Mouse (Mus musculus) ovary, postnatal 36 days (tissue): ENCODE results near the gene Lef1.

Experiments used
- DNase-seq: peaks from one replicate; pipeline ENCODE4 v3.0.0; 2022; ENCODE audit warnings: low spot score, mixed read lengths

Gene Lef1

GRCm38 (mm10) chr3:131107301-131108093, 2.8 kb upstream of the Lef1 start:
- no peak for DNase-seq

- no peak for DNase-seq
Observed at GRCm38 (mm10) chr3:131108094-131108653, 2.1 kb upstream of the Lef1 start.

- DNase-seq, result no peak
Observed at GRCm38 (mm10) chr3:131109066-131109685, 1.1 kb upstream of the Lef1 start.

GRCm38 (mm10) chr3:131109686-131110070, 593 bp upstream of the Lef1 start:
- DNase-seq, result no peak

GRCm38 (mm10) chr3:131111151-131111850, 1.0 kb downstream of the Lef1 start:
- DNase-seq, result peak; percentile 49

- peak; percentile 49 for DNase-seq
Observed at GRCm38 (mm10) chr3:131111851-131112572, 1.7 kb downstream of the Lef1 start.

GRCm38 (mm10) chr3:131112573-131112955, 2.3 kb downstream of the Lef1 start:
- no peak for DNase-seq

- DNase-seq, result no peak
Observed at GRCm38 (mm10) chr3:131113029-131113428, 2.8 kb downstream of the Lef1 start.

- DNase-seq, result no peak
Observed at GRCm38 (mm10) chr3:131116116-131116515, 5.8 kb downstream of the Lef1 start.

- no peak for DNase-seq
Observed at GRCm38 (mm10) chr3:131117352-131117751, 7.1 kb downstream of the Lef1 start.

- no peak for DNase-seq
Observed at GRCm38 (mm10) chr3:131117883-131118282, 7.6 kb downstream of the Lef1 start.

- DNase-seq, result no peak
Observed at GRCm38 (mm10) chr3:131119435-131119834, 9.2 kb downstream of the Lef1 start.

- no peak for DNase-seq
Observed at GRCm38 (mm10) chr3:131123501-131123900, 13.2 kb downstream of the Lef1 start.

- DNase-seq, result no peak
Observed at GRCm38 (mm10) chr3:131125873-131126272, 15.6 kb downstream of the Lef1 start.

GRCm38 (mm10) chr3:131126438-131126837, 16.2 kb downstream of the Lef1 start:
- no peak for DNase-seq

GRCm38 (mm10) chr3:131134003-131134402, 23.7 kb downstream of the Lef1 start:
- no peak for DNase-seq

- no peak for DNase-seq
Observed at GRCm38 (mm10) chr3:131135434-131135833, 25.2 kb downstream of the Lef1 start.

- DNase-seq, result no peak
Observed at GRCm38 (mm10) chr3:131136455-131136854, 26.2 kb downstream of the Lef1 start.

GRCm38 (mm10) chr3:131137119-131137781, 27.0 kb downstream of the Lef1 start:
- DNase-seq, result no peak

- DNase-seq, result no peak
Observed at GRCm38 (mm10) chr3:131138224-131138623, 28.0 kb downstream of the Lef1 start.

GRCm38 (mm10) chr3:131138797-131139196, 28.5 kb downstream of the Lef1 start:
- DNase-seq, result no peak
